Mouse (Mus musculus): ENCODE measurements around the gene Spef1. TPM values are rescaled to one million over a fixed set of nuclear protein-coding genes. Genes with fewer than 3 reads are reported as not detected.
A peak's percentile ranks its signal among the peaks of the same experiment; 100 is the strongest.

Spef1 gene
- polyA plus RNA-seq, 1 experiment = 1.5 TPM

DNA sequence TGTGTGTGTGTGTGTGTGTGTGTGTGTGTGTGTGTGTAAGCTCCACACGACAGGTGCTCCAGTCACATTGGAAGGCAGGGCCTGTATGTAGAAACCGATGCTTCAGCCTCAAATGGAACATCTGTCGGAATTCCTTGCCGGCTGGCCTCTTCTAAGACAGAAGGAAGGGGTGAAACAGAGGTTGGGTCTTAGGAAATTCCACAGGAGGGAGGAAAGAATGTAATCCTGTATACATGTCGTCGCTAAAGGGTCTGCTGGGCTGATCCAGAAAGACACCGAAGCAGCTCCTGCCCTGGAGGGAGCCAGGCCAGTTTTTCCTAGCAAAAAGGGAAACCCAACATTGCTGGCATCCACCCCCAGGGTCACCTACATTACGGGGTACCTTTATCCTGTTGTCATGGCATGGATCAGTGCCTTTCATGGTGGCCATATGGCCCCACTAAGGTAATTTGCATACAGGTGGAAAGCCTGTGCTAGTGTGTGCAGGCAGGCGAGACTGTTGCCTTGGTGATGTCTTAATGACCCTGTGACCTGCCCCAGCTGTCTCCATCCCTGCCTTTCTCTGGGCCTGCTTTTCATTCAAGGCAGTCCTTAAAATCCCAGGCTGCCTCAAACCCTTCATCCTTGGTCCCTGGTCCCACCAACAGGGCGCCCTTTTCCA is 3.4 kb upstream of the Spef1 start:
- peak overlapping the region; percentile 28 for H3K4me3 ChIP-seq (replicated peaks)
- H3K9me3 ChIP-seq = no peaks in the 10 kb centered on the region
- no peaks in the 10 kb centered on the region for H3K27me3 ChIP-seq (replicated peaks)
- peaks cover 55% of the 10 kb centered on the region for H3K4me1 ChIP-seq
- H3K36me3 ChIP-seq (replicated peaks; ENCODE audit: low read length) = peaks cover 68% of the 10 kb centered on the region
- TF ChIP-seq GATA1 (IDR thresholded peaks at IDR 0.05; ENCODE audit: borderline replicate concordance, low read length) = no peak

DNA sequence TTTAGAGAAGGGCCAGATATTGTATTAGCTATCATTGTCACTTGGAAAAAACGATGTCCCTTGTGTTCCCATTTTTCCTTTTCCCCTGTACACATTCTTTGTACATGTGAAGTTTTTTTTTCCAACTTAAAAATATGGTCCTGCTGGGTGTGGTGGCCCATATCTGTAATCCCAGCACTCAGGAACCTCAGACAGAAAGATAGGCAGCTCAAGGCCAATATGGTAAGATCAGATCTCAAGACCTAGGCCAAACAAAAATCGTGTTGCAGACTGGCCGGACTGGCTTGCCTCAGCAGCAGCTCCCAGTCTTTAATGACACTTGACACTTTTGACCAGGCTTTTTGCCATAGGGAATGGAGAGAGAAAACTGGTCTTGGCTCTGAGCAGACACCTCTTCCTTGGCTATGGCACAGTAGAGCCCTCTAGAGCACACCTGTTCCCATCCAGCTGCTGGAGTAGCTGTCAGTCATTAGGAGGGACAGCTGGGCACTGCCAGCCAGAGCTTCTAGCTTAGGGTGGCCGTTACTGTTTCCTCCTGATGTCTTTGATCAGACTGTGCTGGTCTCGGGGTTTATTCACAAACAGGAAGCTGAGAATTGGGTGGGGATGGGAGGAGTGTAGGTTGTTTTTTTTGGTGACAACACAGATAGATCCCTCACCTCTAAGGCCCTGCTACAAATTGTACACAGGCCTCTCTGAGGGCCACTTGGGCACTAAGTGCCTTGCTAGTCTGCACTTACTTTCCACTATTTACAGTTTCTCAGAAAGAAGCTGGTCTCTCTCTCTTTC is 2.6 kb upstream of the Spef1 start:
- TF ChIP-seq GATA1 (IDR thresholded peaks at IDR 0.05; ENCODE audit: borderline replicate concordance, low read length) (no peak), FLI1 (IDR thresholded peaks at IDR 0.05; ENCODE audit: low read length) (no peak)
- peaks cover 55% of the 10 kb centered on the region for H3K4me1 ChIP-seq
- H3K4me3 ChIP-seq (replicated peaks) = no peak overlapping the region
- H3K9me3 ChIP-seq = no peaks in the 10 kb centered on the region
- H3K27me3 ChIP-seq (replicated peaks) = no peaks in the 10 kb centered on the region
- peaks cover 60% of the 10 kb centered on the region for H3K36me3 ChIP-seq (replicated peaks; ENCODE audit: low read length)

DNA sequence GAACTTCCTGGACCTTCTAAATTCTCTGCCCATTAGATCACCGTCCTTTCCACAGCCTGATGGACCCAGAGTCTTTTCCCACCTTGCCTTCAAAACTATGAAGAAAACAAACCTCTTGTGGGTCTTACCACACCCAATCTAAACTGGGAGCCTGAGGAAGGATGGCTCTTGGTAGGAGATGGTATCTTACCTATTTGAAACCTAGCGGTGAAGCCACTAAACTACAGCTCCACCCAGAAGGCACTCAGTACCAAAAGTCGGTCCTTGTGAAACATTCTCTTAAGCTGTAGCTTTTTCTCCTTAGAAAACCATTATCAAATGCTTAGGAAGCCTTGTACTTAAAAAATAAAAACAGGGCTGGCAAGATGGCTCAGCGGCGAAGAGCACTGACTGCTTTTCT is 1.2 kb upstream of the Spef1 start:
- no peak overlapping the region for H3K4me3 ChIP-seq (replicated peaks)
- no peak for TF ChIP-seq FLI1 (IDR thresholded peaks at IDR 0.05; ENCODE audit: low read length)
- no peak for TF ChIP-seq GATA1 (IDR thresholded peaks at IDR 0.05; ENCODE audit: borderline replicate concordance, low read length)
- H3K9me3 ChIP-seq = no peaks in the 10 kb centered on the region
- no peaks in the 10 kb centered on the region for H3K27me3 ChIP-seq (replicated peaks)
- peaks cover 55% of the 10 kb centered on the region for H3K4me1 ChIP-seq
- H3K36me3 ChIP-seq (replicated peaks; ENCODE audit: low read length) = peaks cover 46% of the 10 kb centered on the region

DNA sequence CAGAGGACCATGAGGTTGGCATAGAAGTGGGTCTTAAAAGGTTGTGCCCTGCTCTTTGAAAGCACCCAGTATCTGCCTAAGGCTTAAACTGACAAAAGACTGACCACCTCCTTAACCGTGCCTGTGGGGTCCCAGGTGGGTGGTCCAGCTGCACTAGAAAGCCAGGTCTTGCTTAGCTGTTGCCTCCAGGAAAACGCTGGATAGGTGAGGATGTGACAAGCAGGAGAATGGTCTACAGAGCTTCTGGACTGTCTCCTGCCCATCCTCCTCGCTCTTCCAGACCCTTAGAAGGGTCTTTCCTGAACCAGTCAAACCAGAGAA is 480 bp upstream of the Spef1 start:
- H3K4me1 ChIP-seq = peaks cover 55% of the 10 kb centered on the region
- peak overlapping the region; percentile 97 for H3K4me3 ChIP-seq (replicated peaks)
- TF ChIP-seq FLI1 (IDR thresholded peaks at IDR 0.05; ENCODE audit: low read length) (no peak), GATA1 (IDR thresholded peaks at IDR 0.05; ENCODE audit: borderline replicate concordance, low read length) (no peak)
- no peaks in the 10 kb centered on the region for H3K27me3 ChIP-seq (replicated peaks)
- H3K9me3 ChIP-seq = no peaks in the 10 kb centered on the region
- H3K36me3 ChIP-seq (replicated peaks; ENCODE audit: low read length) = peaks cover 39% of the 10 kb centered on the region

DNA sequence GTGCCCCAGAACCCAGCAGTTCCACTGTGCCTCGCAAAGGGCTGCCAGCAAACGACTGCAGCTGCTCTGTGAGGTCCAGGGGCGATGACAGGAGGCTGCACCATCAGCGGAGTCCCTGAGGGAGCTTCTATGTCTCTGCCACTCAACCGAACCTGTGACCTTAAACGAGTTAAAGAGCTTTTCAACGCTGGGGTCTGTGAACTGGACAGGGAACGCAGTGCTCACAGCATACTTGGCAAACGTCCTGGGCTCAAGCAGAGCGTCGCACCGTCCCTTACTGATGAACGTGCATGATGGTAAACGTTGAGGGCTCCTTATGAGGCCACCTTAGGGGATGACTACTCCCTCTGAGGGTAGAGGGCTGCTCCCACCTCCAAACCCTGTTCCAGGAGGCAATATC is 739 bp downstream of the Spef1 start:
- TF ChIP-seq GATA1 (IDR thresholded peaks at IDR 0.05; ENCODE audit: borderline replicate concordance, low read length) (no peak), FLI1 (IDR thresholded peaks at IDR 0.05; ENCODE audit: low read length) (no peak)
- no peaks in the 10 kb centered on the region for H3K27me3 ChIP-seq (replicated peaks)
- peaks cover 29% of the 10 kb centered on the region for H3K36me3 ChIP-seq (replicated peaks; ENCODE audit: low read length)
- peaks cover 54% of the 10 kb centered on the region for H3K4me1 ChIP-seq
- H3K9me3 ChIP-seq = no peaks in the 10 kb centered on the region
- peak overlapping the region; percentile 97 for H3K4me3 ChIP-seq (replicated peaks)

DNA sequence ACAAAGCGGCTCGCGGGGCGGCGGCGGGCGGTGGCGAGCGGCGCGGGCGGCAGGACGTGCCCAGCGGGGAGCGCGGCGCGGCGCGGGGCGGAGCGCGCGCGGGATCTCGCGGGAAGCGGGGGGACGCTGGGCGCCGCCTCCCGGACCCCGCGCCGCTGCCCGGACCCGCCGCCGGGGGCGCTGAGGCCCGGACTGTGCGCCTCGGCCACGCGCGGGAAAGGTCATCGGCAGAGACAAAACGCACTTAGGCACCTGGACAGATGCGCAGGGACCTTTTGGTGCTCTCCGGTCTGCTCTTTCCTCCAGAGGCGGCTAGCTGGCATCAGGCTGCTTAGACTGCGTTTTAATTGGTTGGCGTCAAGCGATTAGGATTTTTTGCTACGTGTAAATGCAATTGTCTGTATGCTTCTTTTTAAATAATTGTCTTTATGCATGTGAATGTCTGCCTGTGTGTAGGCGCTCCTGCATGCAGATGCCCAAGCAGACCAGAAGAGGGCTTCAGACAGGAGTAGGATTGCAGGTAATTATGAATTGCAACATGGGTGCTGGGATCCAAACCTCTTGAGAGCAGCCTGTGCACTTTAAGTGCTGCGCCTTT is 7.0 kb downstream of the Spef1 start, which contains the start of gene Cenpb:
TSS of gene Cenpb (minus strand) at position 78 of the 598 bp plus-strand sequence.
- Histone ChIP-seq H3K4me3 (replicated peaks) (peak within 1 kb of the TSS; percentile 97), H3K36me3 (replicated peaks; ENCODE audit: low read length) (peaks cover 34% of the 10 kb centered on the region), H3K27me3 (replicated peaks) (no peaks in the 10 kb centered on the region), H3K4me1 (peaks cover 53% of the 10 kb centered on the region), H3K9me3 (no peaks in the 10 kb centered on the region)
- no peak for TF ChIP-seq GATA1 (IDR thresholded peaks at IDR 0.05; ENCODE audit: borderline replicate concordance, low read length)

DNA sequence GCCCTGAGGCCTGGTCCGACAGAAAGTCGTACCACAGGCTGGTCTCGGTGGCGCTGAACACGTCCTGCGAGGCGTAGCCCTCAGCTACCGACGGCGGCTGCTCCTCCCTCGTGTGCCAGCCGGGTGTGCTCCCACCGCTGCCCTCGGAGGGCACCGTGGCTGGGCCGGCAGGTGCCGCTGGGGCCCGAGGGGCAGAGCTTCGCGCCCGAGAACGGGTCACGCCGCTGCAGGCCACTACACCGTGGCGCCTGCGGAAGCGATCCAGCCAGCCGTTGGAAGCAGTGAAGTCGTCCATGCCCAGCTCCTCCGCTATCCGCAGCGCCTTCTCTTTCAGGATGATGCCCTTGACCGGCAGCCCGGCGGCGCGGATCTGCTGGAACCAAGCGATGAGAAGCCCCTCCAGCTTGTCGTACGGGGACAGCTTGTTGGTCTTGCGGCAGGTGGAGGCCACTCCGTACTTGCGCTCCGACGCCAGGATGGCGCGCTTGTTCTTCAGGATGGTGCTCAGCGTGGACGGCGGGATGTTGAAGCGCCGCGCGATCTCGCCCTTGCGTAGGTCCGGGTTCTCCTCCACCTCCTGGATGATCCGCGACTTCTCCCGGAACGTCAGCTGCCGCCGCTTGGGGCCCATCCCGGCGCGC is 7.7 kb downstream of the Spef1 start:
- TF ChIP-seq FLI1 (IDR thresholded peaks at IDR 0.05; ENCODE audit: low read length) (no peak), GATA1 (IDR thresholded peaks at IDR 0.05; ENCODE audit: borderline replicate concordance, low read length) (no peak)
- Histone ChIP-seq H3K4me3 (replicated peaks) (peak overlapping the region; percentile 97), H3K27me3 (replicated peaks) (no peaks in the 10 kb centered on the region), H3K9me3 (no peaks in the 10 kb centered on the region), H3K4me1 (peaks cover 60% of the 10 kb centered on the region), H3K36me3 (replicated peaks; ENCODE audit: low read length) (peaks cover 34% of the 10 kb centered on the region)

DNA sequence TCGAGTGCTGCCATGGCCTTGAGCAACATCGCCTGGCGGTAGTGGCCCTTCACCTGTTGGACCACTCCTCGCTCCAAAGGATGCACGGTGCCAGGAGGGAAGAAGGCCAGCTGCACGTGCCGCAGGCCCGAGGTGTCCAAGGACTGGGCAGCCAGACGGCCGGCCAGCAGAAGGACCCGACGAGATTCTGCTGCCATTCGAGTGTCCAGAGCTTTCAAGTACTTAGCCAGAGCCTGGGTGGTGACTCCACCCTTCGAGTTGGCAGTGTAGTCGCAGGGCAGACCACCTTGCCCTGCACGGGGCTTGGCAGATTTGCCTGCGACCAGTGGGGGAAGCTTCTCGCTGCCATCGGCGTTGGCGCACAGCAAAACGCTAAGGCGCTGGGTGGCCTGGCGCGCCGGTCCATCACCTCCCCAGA is 8.2 kb downstream of the Spef1 start:
- H3K9me3 ChIP-seq = no peaks in the 10 kb centered on the region
- H3K36me3 ChIP-seq (replicated peaks; ENCODE audit: low read length) = peaks cover 34% of the 10 kb centered on the region
- peaks cover 65% of the 10 kb centered on the region for H3K4me1 ChIP-seq
- TF ChIP-seq GATA1 (IDR thresholded peaks at IDR 0.05; ENCODE audit: borderline replicate concordance, low read length) = no peak
- TF ChIP-seq FLI1 (IDR thresholded peaks at IDR 0.05; ENCODE audit: low read length) = no peak
- H3K4me3 ChIP-seq (replicated peaks) = peak overlapping the region; percentile 97
- H3K27me3 ChIP-seq (replicated peaks) = no peaks in the 10 kb centered on the region

DNA sequence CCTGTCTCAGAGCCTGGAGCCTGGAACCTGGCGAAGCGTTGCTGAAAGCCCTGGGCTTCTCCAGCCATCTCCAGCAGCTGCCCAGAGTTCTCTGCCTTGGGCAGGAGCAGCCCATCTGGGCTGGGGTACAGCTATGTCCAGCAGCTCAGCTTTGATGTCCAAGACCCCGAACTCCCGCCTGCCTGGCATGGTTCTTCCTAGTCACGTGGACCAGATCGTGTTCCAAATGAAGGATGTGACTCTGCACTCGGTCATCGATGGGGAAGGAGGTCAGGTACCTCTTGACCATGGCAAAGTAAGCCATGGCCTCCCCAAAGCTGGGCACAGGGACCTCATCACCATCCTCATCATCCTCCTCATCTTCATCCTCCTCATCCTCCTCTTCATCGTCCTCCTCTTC is 9.2 kb downstream of the Spef1 start:
- TF ChIP-seq GATA1 (IDR thresholded peaks at IDR 0.05; ENCODE audit: borderline replicate concordance, low read length) = no peak
- TF ChIP-seq FLI1 (IDR thresholded peaks at IDR 0.05; ENCODE audit: low read length) = no peak
- H3K4me1 ChIP-seq = peaks cover 72% of the 10 kb centered on the region
- H3K4me3 ChIP-seq (replicated peaks) = peak overlapping the region; percentile 97
- no peaks in the 10 kb centered on the region for H3K9me3 ChIP-seq
- H3K27me3 ChIP-seq (replicated peaks) = peaks cover 3% of the 10 kb centered on the region
- H3K36me3 ChIP-seq (replicated peaks; ENCODE audit: low read length) = peaks cover 34% of the 10 kb centered on the region

DNA sequence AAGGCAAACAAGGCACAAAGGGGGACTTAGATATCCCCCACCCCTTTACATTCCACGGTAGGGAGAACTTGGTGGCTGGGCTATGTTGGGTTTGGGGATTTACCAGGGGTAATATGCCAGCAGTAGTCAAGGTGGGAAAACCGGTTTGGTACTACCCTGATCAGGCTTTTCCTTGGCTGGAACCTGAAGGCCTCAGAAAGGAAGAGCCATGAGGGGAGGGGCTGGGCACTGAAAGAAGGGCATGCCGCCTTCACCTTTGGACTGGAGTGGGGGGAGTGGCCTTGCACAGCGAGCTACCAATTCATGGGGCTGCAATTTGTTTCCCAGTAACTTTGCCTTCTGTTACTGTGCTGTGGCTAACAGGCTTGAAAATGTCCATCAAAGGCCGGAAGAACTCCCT is 10.6 kb downstream of the Spef1 start:
- peaks cover 15% of the 10 kb centered on the region for H3K27me3 ChIP-seq (replicated peaks)
- no peak overlapping the region for H3K4me3 ChIP-seq (replicated peaks)
- H3K9me3 ChIP-seq = no peaks in the 10 kb centered on the region
- peaks cover 34% of the 10 kb centered on the region for H3K36me3 ChIP-seq (replicated peaks; ENCODE audit: low read length)
- no peak for TF ChIP-seq FLI1 (IDR thresholded peaks at IDR 0.05; ENCODE audit: low read length)
- no peak for TF ChIP-seq GATA1 (IDR thresholded peaks at IDR 0.05; ENCODE audit: borderline replicate concordance, low read length)
- H3K4me1 ChIP-seq = peaks cover 84% of the 10 kb centered on the region
